Mouse (Mus musculus) adrenal gland (tissue): Measurements from ENCODE around the gene Ppfibp1.

Experiments
- intact Hi-C: fragments of 180-260 bp; cut with DNase I; formaldehyde crosslinking; loops from one replicate; pipeline ENCODE4 v1.15.1; 2025

Ppfibp1 gene

GRCm38 (mm10) chr6:146956961-146957360, 68.7 kb downstream of the Ppfibp1 start:
- intact Hi-C loops: no loop called here

DNA sequence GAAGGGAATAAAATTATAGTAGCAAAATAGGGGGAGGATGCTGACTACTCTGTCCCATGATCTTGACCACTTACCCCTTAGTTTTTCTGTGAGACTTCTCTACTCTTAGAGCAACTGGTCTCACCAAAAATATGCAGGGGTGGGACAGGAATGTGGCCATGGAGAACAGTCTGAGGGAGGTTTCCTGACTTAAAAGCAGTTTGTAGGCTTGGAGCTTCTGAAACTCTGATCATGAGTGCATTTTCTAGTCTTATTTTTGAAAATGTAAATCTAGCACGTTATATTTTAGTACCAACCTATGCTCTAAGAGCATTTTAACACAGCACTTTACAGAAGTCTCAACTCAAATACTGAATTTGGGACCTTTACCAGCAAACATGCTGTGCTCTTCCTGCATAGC, 70.4 kb downstream of the Ppfibp1 start:
- intact Hi-C loops: no loop called here

DNA sequence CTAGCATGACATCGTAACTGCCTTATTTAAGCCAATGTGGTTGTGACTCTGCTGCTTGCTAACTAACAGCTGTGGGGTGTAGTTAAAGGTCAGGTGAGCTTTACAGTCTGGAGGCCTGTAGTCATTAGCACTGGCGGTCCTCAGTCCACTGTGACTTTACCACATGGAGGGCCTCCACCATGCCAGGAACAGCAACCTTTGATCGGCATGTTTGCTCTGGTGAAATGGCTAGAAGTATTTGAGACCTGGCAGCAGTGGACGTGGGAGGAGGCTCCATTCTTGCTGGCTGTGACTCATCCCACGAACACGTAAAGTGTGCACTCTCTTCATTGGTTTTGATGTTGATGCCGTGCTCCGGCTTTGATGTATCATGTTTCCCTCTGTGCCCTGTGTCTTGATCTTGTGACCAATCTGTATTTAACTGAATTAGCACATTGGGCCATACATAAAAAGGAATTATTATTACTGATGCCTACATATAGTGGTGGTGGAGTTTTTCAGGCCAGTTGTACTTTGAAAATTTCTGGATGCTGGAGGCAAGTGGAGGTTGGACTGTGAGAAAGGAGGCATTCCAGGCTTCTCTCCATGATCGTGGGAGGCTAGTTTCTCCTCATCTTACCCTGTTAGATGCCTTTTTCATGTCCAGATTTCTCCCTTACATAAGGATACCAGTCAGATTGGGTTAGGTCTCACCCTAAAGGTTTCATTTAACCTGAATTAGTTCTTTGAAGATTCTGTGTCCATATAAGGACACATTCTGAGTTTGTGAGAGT, 71.8 kb downstream of the Ppfibp1 start:
- intact Hi-C loops: no loop called here

DNA sequence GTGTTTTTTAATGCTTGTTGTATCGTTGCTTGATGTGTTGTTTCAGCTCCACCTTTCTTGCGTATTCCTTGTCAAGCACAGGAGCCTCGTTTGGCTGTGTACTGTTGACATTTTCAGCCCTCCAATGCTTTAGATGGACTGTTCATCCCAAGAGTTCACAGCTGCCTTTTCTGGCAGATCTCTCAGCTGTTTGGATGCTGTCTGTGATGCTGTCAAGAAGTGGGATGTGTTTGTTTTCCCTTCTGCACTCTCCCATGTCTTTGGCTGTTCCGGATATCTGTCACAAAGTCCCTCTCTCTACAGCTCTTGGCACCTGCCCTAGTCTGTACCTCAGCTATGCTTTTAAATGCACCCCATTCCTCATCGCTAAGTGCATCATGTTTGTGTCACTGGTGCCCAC, 72.7 kb downstream of the Ppfibp1 start:
- intact Hi-C loops: no loop called here

- intact Hi-C loops: no loop called here
Observed at GRCm38 (mm10) chr6:146961832-146962481, 73.7 kb downstream of the Ppfibp1 start.

- intact Hi-C loops: no loop called here
Observed at GRCm38 (mm10) chr6:146963396-146964150, 75.3 kb downstream of the Ppfibp1 start.

DNA sequence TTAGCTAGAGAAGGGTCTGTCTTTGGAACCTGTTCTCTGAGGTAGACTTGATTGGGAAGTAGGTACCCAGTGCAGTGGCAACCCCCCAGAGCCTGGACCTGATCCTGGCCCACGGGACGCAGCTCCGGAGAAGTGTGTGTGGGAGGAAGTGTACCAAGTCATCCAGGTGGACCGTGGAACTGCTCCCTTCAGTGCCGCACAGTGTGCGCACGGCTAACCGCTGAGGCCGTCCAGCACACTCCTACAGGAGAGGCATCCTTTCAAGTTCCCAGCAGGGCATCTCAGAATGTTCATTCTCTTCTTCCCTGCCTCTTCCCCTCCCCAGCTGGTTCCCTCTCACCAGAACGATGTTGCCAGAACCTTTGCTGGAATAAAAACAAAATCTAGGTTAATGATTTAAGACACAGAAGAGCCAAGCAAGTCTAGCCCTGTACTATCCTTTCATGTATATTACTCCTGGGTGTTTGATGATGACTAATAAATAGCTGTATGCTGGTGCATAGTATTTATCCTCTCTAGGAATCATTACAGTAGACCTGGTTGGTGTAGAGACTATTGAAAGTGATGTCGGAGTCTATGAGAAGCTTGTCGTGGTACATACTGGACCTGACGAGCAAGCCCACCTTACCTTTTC, 77.0 kb downstream of the Ppfibp1 start:
- intact Hi-C loops: no loop called here

GRCm38 (mm10) chr6:146966446-146967019, 78.2 kb downstream of the Ppfibp1 start:
- intact Hi-C loops: no loop called here

GRCm38 (mm10) chr6:146967836-146968235, 79.5 kb downstream of the Ppfibp1 start:
- intact Hi-C loops: no loop called here

- intact Hi-C loops: no loop called here
Observed at GRCm38 (mm10) chr6:146970811-146971210, 82.5 kb downstream of the Ppfibp1 start.

DNA sequence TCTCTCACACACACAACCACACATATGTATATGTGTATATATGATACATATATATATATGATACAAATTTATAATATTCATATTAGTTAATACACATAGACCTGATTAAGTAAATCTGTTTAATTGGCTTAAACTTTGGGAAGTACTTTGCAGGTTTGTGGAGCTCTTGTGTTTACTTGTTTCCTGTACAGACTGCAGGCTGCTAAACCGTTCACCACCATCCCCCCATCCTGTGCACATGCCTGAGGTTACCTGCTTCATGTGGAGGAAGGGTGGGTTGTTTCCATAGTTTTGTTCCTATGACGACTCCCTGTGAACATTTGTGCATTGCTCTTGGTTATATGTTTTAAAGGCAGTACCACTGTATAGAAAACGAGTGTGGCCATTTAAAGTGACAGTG, 83.1 kb downstream of the Ppfibp1 start:
- intact Hi-C loops: no loop called here

GRCm38 (mm10) chr6:146972009-146972408, 83.7 kb downstream of the Ppfibp1 start:
- intact Hi-C loops: no loop called here

GRCm38 (mm10) chr6:146972740-146973139, 84.5 kb downstream of the Ppfibp1 start:
- intact Hi-C loops: no loop called here

DNA sequence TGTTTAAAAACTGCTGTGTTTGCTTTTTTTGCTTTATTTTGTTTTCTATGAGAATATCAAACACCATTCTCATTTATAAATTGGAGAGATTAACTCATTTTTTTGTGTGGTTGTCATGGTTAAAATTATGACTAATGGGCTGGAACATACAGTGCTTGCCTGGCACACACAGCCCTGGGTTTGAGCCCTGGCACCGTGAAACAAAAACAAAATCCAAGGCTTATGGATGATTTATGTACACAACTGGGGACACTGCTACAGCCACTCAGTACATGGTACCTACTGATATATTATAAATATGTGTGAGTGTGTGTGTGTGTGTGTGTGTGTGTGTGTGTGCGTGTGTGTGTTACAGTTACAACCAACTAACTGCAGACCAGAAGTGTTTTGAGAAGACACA, 85.1 kb downstream of the Ppfibp1 start:
- intact Hi-C loops: no loop called here

GRCm38 (mm10) chr6:146973830-146974229, 85.5 kb downstream of the Ppfibp1 start:
- intact Hi-C loops: no loop called here

DNA sequence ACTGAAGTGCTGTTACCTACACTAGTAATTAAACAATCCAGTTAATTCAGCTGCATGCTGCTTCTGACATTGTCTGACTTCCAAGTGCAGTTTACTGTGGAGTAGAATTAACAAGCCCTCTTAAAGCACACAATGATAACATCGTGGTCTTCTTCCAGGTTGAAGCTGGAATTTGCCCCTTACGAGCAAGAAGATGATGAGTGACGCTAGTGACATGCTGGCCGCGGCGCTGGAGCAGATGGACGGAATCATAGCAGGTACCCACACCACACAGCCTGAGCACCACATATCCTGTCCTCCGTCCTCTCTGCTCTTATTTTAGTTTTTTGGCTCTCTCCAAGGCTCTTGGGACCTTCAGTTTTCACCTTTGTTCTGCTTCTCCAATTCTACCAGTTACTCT, 88.2 kb downstream of the Ppfibp1 start:
- intact Hi-C loops: loop anchor here (5.0 kb wide), 1 partner anchor 144 kb away; no protein-coding TSS in a partner anchor

DNA sequence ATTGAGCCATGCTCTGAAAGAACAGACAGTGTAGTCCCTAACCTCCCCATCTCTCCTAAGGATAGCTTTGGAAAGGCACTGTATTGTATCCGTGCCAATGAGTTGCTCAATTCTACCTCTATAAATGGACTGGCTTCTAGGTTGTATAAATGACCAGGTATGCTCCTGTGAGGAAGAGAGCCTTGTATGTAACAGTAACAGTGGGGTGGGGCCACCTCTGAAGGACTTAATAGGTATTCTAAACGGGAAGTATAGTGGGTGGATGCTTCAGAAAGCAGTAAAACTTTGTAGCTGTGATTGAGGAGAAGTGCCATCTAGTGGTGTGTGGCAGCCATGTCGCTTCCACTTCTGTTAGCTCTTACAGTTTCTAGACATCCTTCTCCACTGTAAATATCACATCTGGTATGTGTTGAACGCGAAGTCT, 90.4 kb downstream of the Ppfibp1 start:
- intact Hi-C loops: loop anchor here (5.0 kb wide), 1 partner anchor 146 kb away; no protein-coding TSS in a partner anchor

DNA sequence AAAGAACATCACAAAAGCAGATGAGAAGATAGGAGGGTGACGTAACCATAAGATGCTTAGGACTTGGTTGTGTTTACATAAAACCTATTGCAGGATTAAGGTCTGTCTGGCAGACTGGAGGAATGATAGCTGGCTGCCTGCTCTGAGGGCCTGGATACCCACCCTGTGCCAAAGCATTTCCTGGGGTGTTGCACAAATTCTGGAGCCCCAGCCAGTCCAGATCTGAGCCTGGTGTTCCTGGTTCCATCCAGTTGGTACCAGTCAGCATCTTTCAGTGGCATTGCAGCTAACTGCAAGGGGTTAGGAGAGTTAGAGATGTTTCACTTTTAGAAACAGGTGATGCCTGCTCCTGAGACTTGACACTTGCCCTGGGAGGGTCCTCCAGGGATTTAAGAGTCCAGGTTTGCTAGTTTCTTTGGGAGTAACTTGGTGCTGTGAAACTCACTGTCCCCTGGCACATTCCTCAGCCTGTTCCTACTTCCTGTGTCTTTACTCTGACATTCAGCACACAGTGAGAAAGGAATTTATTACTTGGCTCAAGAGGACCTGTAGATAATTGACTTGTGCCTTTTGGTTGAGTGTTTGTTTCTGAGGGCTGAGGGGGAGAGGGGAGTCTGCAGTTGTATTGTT, 90.9 kb downstream of the Ppfibp1 start:
- intact Hi-C loops: loop anchor here (5.0 kb wide), 1 partner anchor 147 kb away; no protein-coding TSS in a partner anchor

- intact Hi-C loops: loop anchor here (5.0 kb wide), 1 partner anchor 148 kb away; no protein-coding TSS in a partner anchor
Observed at GRCm38 (mm10) chr6:146979953-146980352, 91.7 kb downstream of the Ppfibp1 start.

DNA sequence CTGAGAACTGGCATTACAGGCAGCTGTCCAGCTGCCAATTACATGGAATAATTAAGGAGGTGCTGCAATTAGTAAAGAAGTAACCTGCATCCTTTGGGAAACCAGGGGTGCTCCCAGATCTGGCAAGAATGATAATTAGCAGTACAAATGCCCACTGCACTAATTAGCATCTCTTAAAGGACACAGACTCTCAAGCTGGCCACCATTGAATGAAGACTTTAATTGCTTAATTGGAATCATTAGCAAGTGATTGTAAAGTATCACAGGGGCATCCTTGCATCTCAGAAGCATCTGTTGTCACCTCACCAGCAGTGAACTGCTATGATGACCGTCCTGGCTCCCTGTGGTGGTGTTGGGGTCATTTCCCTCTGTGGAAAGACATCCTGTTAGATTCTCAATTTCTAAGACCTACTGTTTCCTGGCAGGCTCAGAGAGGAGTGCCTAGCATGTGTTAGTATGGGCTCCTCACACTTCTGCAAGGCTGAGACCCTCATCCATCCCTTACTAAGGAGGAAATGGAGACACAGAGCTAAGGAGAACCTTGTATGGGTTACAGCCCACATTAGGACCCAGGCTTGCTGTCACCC, 93.1 kb downstream of the Ppfibp1 start:
- intact Hi-C loops: no loop called here
